Mouse (Mus musculus) testis, postnatal 14 days (tissue): ENCODE measurements at regions not wholly inside any gene's neighbourhood (a gene's known extent, or its start where the extent isn't known, plus 50 kb on each side); places are given as distances from the start of the nearest gene placed in this dataset.

Source experiments
- DNase-seq: peaks from one replicate; pipeline ENCODE4 v3.0.0; 2021; ENCODE audit warnings: low spot score

DNA sequence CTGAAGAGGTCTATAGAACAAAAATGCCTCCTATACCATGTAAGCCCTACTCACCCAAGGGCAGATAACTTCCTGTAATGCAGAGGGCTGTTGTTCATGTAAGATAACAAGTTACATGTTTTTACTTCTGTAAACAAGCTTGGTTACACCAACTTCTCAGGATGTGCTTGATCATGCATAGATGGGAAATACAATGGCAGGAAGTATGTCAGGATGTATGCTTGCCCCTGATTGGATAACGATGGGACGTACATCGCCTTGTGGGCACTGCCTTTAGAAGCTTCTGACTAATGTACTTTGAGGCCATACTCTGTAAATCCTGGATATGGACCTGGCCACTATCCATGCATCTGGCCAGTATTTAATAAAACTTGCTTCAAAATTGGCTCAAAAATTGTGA is 69.2 kb upstream of the Pde3b start:
- no peak for DNase-seq

DNA sequence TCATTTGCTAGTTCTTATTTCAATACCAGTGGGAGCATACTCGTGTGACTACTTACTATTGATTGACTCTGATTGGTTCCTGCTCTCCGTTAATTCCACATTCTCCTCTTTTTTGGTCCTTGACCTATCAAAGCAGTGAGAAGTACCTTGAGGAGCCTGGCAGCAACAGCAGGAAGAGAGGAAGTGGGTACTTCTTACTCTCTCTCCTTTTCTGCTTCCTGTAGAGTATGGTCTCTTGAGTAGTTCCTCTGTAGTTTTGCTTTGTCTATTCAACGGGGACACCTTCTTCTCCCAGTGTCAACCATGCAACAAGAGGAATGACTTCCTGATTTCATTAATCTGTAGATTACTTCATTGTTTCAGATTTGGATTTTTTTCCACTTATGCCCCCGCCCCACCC is 68.1 kb upstream of the Pde3b start:
- DNase-seq = no peak

DNA sequence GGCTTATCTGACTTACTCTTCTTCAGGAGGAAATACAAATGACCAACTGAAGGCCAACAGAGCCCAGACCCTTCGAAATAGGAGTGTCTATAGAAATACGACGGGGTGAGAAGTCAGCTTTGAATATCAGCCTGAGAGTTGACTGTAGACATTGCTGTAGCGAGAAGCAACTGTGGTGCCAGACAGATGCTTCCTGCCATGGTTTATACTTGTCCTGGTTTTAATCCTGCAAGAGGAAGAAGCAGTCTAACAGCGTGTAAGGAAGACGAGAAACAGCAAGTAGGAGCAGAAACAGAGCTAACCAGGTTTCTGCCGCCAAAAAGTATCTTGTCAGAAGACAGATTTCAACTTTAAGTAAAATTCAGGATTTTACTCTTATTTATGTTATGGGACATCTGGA is 64.1 kb upstream of the Pde3b start:
- no peak for DNase-seq

DNA sequence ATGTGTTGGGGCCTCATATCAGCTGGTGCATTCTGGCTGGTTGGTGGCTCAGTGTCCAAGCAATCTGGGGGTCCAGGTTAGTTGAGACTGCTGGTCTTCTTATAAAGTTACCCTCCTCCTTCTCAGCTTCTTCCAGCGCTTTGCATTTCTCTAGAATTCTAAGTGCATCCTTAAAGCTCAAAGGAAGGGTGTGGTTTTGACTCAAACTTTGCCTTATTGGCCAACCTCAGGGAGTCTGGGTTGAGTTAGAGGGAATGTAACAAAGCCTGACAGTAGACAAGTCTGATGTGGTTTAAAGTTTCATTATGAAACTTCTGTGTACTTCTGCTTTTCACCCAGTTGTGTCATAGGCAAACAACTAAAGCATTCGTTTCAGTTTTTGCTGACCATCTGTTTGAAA is 58.7 kb upstream of the Pde3b start:
- DNase-seq = no peak

DNA sequence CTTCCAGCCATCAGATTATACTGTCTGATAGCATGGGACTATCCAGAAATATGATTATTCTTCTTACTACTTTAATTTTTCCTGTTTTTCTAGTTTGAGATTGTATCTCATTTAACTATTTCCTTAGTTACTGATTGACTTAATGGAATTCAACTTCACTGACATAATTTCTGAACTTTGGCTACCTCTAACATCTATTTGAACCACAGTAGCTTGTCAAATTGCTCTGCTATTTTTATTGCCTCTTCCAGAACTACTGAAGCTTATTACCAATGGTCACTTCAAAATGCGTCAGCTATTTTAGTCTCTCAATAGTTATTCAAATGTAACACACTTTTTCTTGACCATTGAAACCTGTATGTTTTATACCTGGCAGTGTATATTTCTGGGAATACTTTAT is 52.9 kb upstream of the Pde3b start:
- no peak for DNase-seq

DNA sequence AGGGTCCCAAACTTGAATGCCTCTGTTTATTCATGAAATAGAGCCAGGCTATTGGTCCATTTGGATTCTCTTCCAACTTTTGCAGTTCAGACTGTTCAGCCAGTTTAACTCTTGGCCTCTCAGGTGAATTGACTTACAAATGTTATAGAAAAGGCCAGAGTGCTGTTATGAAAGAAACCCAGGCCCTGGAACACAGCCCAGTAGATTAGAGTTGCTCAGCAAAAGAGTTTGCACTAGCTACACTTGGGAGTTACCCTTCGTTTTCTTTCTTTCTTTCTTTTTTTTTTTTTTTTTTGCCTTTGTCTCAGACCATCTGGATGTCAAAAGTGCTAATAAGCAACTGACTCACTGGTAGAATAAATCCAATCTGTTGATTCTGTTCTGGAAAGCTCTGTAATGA is 51.0 kb upstream of the Pde3b start:
- peak; percentile 8 for DNase-seq
